Mouse (Mus musculus) spleen, adult 12 weeks (tissue): ENCODE data around the gene St6galnac4.
A peak's percentile ranks its signal among the peaks of the same experiment; 100 is the strongest.

Source experiments
- DNase-seq: peaks from one replicate; pipeline ENCODE4 v3.0.0; 2022; ENCODE audit warnings: low spot score

Gene St6galnac4

GRCm38 (mm10) chr2:32570698-32571494 lies 16.0 kb upstream of the St6galnac4 start, which contains the start of gene Dpm2:
Gene Dpm2, plus strand, starts transcription at chr2:32570858.
- peak; percentile 82 for DNase-seq

- no peak for DNase-seq
Observed at GRCm38 (mm10) chr2:32572196-32572595, 14.7 kb upstream of the St6galnac4 start.

GRCm38 (mm10) chr2:32574497-32574896 lies 12.4 kb upstream of the St6galnac4 start, which contains the start of gene Pip5kl1:
Gene Pip5kl1, plus strand, starts transcription at chr2:32574797.
- no peak for DNase-seq

- DNase-seq: peak; percentile 29
Observed at GRCm38 (mm10) chr2:32574901-32575585, 11.9 kb upstream of the St6galnac4 start.

- DNase-seq: no peak
Observed at GRCm38 (mm10) chr2:32575586-32576160, 11.2 kb upstream of the St6galnac4 start, which contains the start of gene 9430097D07Rik. Gene 9430097D07Rik, minus strand, starts transcription at chr2:32575684.

- no peak for DNase-seq
Observed at GRCm38 (mm10) chr2:32576532-32576931, 10.4 kb upstream of the St6galnac4 start.

GRCm38 (mm10) chr2:32578146-32579046 lies 8.5 kb upstream of the St6galnac4 start:
- no peak for DNase-seq

- no peak for DNase-seq
Observed at GRCm38 (mm10) chr2:32581450-32582095, 5.3 kb upstream of the St6galnac4 start.

GRCm38 (mm10) chr2:32582830-32583799 lies 3.8 kb upstream of the St6galnac4 start:
- DNase-seq: peak; percentile 52

GRCm38 (mm10) chr2:32585149-32585714 lies 1.7 kb upstream of the St6galnac4 start:
- no peak for DNase-seq

- peak; percentile 53 for DNase-seq
Observed at GRCm38 (mm10) chr2:32587731-32588321, 931 bp downstream of the St6galnac4 start.

- DNase-seq: no peak
Observed at GRCm38 (mm10) chr2:32589213-32589795, 2.4 kb downstream of the St6galnac4 start.

GRCm38 (mm10) chr2:32590224-32590623 lies 3.3 kb downstream of the St6galnac4 start:
- no peak for DNase-seq

GRCm38 (mm10) chr2:32591249-32591648 lies 4.4 kb downstream of the St6galnac4 start:
- no peak for DNase-seq

GRCm38 (mm10) chr2:32596725-32597124 lies 9.8 kb downstream of the St6galnac4 start:
- DNase-seq: no peak

GRCm38 (mm10) chr2:32597248-32597647 lies 10.4 kb downstream of the St6galnac4 start:
- no peak for DNase-seq

GRCm38 (mm10) chr2:32597699-32598098 lies 10.8 kb downstream of the St6galnac4 start:
- DNase-seq: no peak

- DNase-seq: no peak
Observed at GRCm38 (mm10) chr2:32598506-32598905, 11.6 kb downstream of the St6galnac4 start.

- no peak for DNase-seq
Observed at GRCm38 (mm10) chr2:32599409-32599808, 12.5 kb downstream of the St6galnac4 start, which contains the start of gene St6galnac6. Gene St6galnac6, plus strand, starts transcription at chr2:32599709.
